Mouse (Mus musculus): ENCODE measurements at regions not wholly inside any gene's neighbourhood (a gene's known extent, or its start where the extent isn't known, plus 50 kb on each side); places are given as distances from the start of the nearest gene placed in this dataset.

DNA sequence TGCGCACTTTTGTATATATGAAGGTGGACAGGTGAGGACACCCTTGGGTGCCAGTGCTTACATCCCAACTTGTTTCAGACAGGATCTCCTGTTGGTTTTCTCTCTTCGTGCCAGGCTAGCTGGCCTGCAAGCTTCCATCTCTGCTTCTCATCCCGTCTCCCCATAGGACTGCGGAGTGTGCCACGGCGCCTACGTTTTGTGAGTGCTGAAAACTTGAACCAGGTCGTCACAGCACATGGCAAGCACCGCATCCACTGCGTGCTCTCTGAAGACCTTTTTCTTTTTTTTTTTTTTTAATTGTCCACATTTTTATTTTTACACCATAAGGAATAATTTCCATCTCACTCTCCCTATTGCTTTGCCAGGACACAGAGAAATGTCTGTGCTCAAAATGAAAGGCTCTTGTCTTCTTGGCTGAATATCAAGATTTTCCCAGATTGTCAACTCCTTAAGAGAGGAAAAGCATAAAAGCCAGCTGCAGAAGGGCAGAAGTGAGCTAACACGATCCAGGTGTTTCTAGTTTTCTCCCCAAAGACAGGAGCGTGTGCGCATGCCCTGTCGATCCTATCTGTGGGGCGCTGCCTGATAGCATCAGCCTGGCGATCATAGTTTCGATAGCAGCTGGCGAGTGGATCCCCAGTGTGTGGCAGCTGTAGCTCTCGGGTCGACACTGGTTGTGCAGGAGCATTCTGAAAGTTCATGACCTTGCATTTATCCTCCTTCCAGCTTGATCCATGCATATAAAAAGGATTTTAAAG, 326.4 kb upstream of the Ddhd1 start:
- no peak for DNase-seq (ENCODE audit: low read depth)

DNA sequence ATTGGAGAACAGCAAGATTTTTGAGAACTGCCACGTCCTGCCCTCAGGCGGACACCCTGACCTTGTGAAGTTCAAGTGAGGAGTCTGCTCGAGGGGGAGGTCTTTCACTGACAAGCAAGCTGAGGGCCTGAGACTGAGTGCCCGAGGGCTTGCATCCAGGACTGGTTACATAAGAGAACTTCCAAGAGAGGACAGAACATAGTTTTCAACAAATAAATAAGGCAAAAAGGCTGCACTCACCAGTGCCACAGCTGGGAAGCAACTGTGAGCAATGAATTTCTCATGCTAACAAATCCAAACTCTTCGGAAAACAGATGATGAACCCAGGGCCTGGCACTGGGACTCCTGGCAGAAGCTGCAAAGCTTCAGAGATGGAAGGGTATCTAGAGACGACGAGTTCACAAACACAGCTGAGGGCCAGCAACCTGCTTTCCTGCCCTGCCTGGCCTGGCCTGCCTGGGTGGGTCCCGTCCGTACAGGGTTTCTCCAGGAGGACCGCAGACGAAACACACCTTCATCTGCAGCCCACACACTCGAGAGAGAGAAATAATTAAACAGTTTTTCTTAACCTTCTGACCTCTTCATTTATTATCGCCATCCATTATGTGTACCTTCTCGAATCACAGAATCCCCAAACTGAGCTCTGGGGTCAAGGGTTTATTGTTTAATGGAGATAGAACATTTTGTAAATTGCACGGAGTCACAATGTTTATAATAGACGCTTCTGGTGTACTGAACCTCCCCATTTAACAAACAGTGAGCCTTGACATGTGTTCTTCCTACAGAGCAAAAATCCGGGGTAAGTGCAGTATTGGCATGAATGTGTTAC, 334.3 kb upstream of the Ddhd1 start:
- DNase-seq (ENCODE audit: low read depth) = no peak

DNA sequence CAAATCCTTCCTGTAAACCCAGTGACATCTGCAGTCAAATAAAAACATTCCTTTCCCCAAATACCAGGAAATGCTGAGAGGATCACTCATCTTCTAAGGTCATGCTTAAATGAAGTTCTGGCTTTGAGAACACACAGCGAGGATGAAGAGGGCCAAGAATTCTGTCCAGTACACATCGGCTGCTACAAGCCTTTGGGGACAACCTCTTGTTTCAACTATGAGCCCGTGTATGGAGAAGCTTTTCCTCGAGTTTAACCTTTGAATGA, 334.9 kb upstream of the Ddhd1 start:
- no peak for DNase-seq (ENCODE audit: low read depth)

DNA sequence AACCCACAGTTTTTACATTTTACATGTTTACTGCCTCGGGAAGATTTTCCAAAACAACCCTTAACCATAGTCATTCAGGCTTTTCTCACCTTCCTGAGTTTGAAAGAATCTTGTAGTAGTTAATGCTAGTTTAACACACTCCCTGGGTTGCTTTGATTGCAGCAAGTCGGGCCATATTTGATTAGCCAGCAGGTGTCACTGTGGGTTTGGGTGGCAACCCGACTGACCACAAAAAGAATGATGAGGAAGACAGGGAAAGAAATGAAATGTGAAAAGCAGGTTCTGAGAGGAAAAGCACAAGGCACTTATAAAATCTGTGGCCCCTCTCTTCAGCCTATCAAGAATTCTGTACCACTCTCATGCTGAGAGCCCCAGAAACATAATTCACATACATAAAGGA, 335.7 kb upstream of the Ddhd1 start:
- DNase-seq (ENCODE audit: low read depth) = no peak

DNA sequence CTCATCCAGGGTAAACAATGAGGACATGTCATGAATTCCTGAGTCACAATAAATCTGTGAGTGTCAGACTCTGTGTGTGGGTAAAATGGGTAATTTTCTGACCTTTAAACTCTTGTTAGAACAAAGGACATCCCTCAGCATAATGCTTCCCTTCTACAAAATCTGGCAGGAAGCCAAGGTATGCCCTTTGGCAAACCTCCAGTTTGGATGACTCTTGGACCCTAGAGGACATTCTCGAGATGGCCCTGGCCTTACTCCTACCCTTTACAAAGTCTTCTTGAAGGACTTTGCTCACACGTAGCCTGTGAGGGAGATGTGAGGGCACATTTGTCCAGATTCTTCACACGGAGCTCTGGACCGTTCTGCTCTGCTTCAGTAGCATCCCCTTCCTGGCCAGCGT, 338.8 kb upstream of the Ddhd1 start:
- DNase-seq (ENCODE audit: low read depth) = no peak

DNA sequence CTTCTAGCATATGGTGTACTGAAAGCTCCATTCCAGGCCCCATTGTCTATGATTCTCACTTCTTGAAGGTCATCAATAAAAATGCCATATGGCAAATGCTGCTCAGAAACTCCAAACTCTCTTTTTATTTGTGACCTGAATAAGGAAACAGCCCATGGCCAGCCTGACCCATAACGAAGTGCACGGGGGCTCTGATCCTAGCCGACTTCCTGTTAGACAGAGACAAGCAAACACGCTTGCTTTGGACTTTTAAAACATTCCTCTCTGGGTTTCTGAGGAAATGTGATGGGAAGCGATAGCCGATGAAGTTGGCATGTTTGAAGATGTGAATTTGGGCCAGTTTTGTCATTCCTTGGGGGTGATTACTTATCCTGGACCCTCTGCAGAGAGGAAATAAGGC, 346.1 kb upstream of the Ddhd1 start:
- no peak for DNase-seq (ENCODE audit: low read depth)

DNA sequence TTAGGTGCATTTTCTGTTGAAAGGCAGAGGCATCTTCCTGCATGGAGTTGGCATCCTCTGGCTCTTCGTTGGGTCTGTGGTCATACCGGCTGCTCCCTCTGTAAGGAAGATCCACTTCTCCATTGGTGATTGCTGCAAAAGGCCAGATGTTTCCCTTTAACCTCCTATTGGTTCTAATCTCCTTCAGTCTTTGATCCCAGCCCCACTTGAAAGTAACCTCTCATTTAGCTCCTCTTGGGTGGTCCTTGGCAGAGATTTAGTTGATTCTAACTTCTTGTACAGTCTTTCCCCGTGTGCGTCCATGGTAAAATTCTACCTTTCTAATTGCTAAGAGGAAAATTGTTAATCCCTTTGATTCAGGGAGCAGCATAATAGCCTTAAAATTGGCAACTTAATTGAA, 347.4 kb upstream of the Ddhd1 start:
- no peak for DNase-seq (ENCODE audit: low read depth)

DNA sequence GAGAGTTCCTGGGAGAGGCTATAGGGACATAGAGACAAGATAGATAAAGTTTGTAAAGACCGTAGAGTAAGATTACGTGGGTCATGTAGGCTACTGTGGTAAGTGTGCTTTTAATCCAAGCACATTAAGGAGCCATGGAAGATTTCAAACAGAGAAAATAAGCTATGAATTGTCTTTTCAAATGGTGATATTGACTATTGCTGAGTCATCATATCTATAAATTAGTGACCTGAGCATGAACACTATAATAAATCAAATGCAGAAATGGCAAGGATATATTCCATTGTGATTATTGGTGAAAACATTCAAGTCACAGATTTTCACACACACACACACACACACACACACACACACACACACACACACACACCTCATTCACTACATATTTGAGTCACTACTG, 355.3 kb upstream of the Ddhd1 start:
- no peak for DNase-seq (ENCODE audit: low read depth)

DNA sequence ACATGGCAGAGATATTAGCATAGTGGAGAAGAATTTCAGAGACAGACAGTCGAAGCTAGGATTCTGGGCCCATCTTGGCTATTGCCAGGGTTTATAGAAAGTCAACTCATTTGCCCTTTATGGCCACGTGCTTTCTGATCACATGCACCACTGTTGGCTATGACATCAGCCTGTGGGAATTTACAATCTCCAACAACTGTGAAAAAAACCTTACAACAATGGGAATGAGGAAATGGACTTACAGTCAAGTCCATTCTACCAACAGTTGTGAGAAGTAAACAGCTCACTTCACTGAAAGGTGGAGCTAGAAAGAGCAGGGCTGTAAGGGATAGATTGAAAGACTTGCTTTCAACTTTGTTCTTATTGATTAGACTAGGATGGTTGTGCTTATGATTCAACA, 356.1 kb upstream of the Ddhd1 start:
- no peak for DNase-seq (ENCODE audit: low read depth)

DNA sequence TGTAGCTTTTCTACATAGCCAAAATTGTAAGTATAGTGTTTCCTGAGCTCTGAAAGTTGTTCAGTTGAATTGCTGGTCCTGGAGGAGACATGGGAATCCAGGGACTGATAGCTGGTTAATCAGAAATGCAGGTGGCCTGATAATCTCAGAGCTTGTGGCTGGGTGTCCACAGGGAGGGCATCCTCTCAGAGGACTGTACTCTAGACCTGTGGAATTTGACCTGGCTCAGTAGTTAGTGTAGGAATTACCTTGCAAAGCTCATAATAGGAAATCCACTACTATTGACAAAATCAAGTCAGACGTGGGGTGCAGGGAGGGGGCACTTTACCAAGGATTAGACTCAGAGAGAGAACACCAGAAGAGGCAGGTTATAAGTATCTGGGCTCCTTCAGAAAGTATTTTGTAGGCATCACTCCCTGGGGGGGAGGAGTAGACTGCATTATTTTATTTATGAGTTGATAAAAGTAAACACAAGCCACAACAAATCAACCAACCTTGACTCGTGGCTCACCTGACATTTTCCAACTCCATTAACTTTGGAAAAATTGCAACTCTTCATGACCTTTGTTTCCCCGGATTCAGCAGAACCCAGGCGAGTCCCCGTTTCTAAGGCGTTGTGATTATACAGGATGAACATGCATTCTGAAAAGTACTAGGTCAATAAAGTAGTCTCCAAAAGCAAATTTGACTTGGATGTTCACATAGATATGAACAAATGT, 357.9 kb upstream of the Ddhd1 start:
- DNase-seq (ENCODE audit: low read depth) = no peak

DNA sequence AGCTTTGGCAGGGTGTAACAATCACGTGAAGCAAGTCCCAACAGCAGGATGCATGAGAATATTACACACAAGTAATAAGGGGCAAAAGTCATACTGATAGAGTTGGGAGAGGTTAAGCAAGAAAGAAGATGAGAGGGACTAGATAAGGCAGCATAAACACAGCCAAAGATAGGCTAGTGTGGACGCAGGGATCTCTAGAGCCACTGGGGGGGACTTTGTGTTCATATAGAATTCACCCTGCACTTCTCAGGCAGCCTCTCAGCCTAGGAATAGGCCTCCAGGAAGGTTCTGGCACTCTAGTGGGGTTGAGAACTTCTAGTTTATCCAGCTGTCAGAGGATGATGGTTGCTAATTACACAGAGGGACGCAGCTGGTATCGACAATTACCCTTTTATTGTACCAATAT, 358.8 kb upstream of the Ddhd1 start:
- no peak for DNase-seq (ENCODE audit: low read depth)

DNA sequence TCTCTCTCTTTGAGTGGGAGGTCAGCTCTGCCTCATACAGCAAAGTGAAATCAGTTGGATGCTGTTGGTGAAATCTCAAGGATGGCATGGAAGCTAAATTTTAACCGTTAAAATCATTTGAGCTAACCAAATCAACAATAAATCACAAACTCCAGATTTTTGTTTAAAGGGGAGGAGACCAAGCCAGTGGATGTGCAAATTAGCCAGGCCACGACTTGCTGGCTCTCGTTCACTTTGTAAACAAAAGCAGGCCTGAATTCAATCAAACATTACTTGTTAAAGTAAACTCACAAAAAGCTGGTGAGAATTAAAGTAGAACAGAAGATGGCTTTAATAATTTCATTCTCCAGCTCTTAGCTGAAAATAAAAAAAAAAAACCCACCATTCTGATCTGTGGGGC, 359.3 kb upstream of the Ddhd1 start:
- no peak for DNase-seq (ENCODE audit: low read depth)

DNA sequence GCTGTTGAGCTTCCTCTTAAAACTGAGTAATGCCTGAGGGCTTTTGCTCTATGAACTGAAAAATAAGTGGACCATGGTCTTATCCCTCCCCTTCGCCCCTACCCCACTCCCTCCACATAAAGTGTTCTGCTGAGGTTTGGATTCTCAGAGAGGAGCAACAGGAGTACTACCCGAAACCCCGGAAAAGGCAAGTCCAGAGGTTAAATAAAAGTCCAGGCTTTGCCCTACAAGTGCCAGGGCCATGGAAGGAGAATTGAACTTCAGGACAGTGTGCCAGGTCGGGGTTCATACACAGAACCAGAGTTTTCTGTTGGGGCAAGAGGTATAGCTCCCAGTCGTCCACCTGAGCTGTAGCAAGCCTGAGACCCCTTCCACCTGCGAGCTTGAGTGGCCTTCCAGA, 360.0 kb upstream of the Ddhd1 start:
- no peak for DNase-seq (ENCODE audit: low read depth)

DNA sequence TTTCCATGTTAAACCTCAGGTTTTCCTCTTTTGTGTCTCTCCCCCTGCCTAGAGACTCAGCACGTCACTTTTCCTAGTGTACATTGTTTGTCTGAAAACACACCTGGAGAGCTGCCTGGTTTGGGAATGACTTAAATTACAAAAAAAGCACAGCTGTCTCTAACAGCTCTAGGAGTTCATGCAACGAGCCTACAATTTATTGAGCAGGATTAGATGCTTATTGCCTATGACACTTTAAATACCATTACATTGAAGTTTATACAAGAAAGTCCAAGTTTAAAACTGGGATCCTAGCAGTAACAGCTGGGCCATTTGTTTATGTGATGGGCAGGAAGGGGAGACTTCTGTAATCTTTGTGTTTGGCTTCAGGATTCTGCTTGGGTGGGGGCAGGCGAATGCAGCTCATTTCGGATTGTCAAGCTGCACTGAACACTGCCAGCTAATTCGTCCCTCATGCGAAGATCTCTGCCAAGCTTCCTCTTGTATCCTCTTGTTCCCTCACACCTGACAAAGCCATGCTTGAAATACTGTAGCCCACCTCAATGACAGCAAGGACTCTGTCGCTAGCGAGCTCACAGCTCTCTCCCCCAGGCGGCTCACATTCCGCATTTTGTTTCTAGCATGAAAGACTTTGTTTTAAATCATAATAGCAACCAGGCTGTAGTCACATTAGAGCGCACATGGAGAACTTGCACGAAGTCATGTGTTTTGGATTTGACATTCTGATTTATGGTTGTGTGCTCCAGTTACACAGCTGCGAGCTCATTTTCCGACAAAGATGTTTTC, 359.8 kb upstream of the Gm15217 start:
- DNase-seq (ENCODE audit: low read depth) = no peak

DNA sequence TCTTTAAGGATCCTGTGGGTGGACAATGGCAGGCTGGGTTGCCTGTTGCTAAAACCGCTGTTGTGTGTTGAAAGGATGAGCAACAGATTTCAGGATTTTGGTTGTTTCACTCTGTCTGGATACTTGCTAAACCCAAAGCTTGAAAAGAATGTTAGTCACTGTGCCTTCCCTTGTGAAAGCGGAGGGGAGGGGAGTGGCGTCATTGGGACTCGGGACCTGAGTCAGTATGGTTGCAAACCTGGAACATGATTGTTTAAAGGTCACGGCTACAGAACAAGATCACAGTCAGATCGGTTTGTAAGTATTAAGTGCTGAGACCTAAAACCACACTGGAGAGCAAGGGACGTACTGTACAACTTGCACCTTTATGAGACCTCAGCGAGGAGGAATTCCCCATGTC, 344.9 kb upstream of the Gm15217 start:
- DNase-seq (ENCODE audit: low read depth) = no peak

DNA sequence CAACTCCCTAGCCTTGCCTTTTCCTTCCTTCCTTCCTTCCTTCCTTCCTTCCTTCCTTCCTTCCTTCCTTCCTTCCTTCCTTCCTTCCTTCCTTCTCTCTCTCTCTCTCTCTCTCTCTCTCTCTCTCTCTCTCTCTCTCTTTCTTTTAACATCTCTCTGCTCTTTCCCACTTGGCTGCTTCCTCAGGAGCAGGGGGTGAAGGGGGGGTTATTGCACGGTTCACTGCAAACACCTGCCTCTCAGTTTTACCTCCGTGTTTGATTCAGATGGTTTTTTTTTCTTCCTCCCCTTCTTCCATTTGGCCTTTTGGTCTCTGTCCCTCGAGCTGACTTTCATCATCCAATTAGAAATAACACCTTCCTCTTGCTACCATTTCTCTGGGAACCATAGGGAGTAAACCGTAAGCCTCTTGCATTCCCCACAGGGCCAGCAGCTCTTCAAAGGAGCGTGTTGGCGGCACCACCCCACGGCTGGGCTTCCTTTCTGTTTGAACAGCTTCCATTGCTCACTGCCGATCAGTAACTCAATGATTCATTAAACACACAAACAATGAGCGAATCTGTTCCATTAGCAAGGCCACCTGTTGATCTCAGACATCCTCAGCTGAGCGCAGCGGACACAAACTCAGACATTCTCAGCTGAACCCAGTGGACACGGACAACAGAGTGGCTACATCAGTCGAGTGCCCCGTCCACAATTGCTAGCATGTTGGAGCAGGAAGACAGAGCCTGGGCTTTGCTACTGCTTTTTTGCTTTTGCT, 318.4 kb upstream of the Gm15217 start:
- no peak for DNase-seq (ENCODE audit: low read depth)

DNA sequence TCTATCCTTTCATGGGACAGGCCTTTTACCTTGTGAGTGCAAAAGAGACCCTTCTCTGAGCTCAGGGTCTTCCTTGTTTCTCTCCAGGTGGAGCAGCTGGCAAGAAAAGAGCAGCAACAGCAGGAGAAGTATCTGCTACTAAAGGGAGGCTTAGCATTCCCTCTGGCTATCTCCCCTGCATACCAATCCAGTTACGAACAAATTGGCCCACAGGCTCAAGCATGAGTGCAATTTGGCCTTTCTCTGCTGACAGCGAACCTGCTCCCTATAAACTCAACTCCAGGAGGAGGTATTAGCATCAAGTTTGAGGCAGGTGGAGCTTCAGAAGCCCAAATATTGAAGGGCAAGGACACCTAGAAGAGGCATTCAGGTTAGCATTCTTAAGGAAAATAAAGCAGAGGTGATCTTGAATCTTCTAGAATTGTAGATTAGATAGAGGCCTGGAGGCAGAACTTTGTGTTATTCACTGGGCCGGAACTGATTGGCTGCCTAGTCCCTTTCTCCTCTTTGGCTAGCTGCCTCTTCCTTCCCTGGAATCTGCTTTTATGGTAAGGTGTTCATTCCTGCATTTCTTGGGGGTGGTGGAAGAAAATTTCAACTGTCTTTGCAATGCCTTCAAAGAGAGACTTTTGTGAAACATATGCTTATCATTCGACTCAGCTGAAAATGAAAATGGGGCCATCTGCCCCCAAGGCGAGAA, 312.0 kb upstream of the Gm15217 start:
- DNase-seq (ENCODE audit: low read depth) = no peak

DNA sequence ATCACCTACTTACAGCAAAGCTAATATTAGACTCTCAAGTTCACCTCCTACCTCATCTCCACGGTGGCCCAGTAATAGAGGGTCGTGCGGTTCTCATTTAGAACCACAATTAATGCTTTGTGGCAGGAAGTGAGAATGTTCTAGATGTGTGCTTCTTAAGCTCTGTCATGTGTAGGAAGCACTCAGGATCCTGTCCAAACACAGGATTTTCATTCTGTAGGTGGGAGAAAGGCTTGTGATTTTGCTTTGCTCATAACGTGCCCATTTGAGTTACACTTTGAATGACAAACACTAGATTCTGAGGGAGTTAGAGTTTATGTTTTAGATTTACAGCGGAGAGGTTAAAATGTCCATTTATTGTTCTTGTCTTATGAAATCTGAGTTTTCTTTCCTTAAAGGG, 308.0 kb upstream of the Gm15217 start:
- no peak for DNase-seq (ENCODE audit: low read depth)

DNA sequence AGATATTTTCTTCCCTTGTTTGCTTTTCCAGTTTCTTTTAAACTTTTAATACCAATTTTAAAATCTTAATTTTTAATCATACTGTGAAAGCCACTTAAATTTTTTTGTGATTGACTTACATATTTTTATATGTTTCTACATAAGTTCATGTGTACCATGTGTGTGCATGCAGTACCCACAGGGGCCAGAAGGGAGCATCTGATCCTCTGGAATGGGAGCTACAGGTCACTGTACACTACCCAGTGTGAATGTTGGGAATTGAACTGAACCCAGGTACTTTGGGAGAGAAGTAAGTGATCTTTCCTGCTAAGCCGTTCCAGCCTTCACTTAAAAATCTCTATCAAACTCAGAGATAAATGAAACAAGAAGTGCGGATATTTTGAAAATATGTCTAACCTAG, 302.5 kb upstream of the Gm15217 start:
- no peak for DNase-seq (ENCODE audit: low read depth)

DNA sequence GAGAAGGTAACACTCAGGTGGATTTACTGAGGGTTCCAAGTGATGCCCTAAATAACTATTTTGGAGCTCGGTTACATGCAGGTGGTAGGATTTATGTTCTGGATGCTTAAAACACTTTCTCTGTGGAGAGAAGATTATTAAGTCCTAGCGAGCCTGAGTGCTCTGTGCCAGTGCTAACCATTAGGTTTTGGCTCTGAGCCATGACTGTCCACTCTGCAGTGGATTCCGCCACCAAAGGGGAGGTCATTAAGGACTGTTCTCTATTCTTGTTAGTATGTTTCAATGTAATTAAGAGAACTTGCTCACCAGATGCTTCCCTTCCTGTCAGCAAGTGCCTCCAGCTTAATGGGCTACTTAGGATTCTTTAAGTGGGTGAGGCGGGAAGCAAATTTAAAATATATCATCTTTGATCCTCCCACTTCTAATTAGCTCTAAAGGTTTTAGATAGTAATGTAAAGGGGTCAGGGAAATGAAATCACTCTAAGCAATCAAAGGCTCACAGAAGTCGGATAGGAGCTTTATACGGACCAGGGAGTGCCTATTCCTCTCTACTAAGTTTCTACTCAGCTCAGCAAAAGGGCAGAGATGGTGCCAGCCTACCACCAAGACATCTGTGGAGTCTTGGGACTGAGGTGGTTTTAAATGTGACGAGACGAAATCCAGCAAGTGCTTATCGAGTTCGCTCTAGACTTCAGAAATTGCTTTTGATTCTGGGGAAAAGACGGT, 301.6 kb upstream of the Gm15217 start:
- DNase-seq (ENCODE audit: low read depth) = no peak
